Mouse (Mus musculus): ENCODE results near the gene Btbd35f16. TPM values are rescaled to one million over a fixed set of nuclear protein-coding genes. Genes with fewer than 3 reads are reported as not detected.

Gene Btbd35f16
- polyA plus RNA-seq (2017; shearing (Covaris generic)), result not detected

GRCm38 (mm10) chrX:3956902-3957301 lies at the start of gene Btbd35f16:
TSS of gene Btbd35f16 (minus strand) at chrX:3957002.

Other genes with a start within 250 kb of the Btbd35f16 start
- gene Btbd35f10, start 204.1 kb downstream of the Btbd35f16 start, polyA plus RNA-seq (2017; shearing (Covaris generic)), result not detected
- not detected for gene Btbd35f3, start 80.7 kb upstream of the Btbd35f16 start, polyA plus RNA-seq (2017; shearing (Covaris generic))
- not detected for gene Btbd35f28, start 239.6 kb upstream of the Btbd35f16 start, polyA plus RNA-seq (2017; shearing (Covaris generic))